Mouse (Mus musculus): Measurements from ENCODE around the gene Rragd. TPM values are rescaled to one million over a fixed set of nuclear protein-coding genes. Genes with fewer than 3 reads are reported as not detected.

Gene Rragd
- 6.8 and 9.7 TPM in 2 replicates for polyA plus RNA-seq (2012; rRNA removed)

GRCm38 (mm10) chr4:32982716-32983175 lies at the start of gene Rragd:
Gene Rragd, plus strand, starts transcription at chr4:32983037.
- H3K36me3 ChIP-seq (ENCODE audit: control insufficient read depth, insufficient read depth, low read length): no peaks in the 10 kb centered on the region
- peaks cover 21% of the 10 kb centered on the region for H3K4me1 ChIP-seq (replicated peaks; ENCODE audit: control insufficient read depth, insufficient read depth, low read length)
- peak; percentile 55 for DNase-seq
- H3K27ac ChIP-seq (ENCODE audit: control insufficient read depth, insufficient read depth, low read length): peak within 1 kb of the TSS; percentile 70
- WGBS: 1% methylated on average over 18 of the region's 18 CpGs
- no peak for TF ChIP-seq POLR2A (IDR thresholded peaks at IDR 0.05; ENCODE audit: control insufficient read depth, extremely low read depth, insufficient read depth, low read length, poor library complexity)
- TF ChIP-seq CTCF (IDR thresholded peaks at IDR 0.05; ENCODE audit: borderline replicate concordance, control insufficient read depth, extremely low read depth, insufficient read depth, low read length, poor library complexity): no peak
- H3K4me3 ChIP-seq (ENCODE audit: control insufficient read depth, insufficient read depth, low read length): peak within 1 kb of the TSS; percentile 86
- no peaks in the 10 kb centered on the region for H3K27me3 ChIP-seq (ENCODE audit: control insufficient read depth, insufficient read depth, low read length)

GRCm38 (mm10) chr4:32936762-32937341 lies 46.0 kb upstream of the Rragd start:
- TF ChIP-seq CTCF (IDR thresholded peaks at IDR 0.05; ENCODE audit: borderline replicate concordance, control insufficient read depth, extremely low read depth, insufficient read depth, low read length, poor library complexity): no peak
- TF ChIP-seq POLR2A (IDR thresholded peaks at IDR 0.05; ENCODE audit: control insufficient read depth, extremely low read depth, insufficient read depth, low read length, poor library complexity): no peak
- 61% methylated on average over 9 of the region's 9 CpGs for WGBS
- Histone ChIP-seq H3K4me3 (ENCODE audit: control insufficient read depth, insufficient read depth, low read length) (no peak overlapping the region), H3K27ac (ENCODE audit: control insufficient read depth, insufficient read depth, low read length) (no peak overlapping the region), H3K36me3 (ENCODE audit: control insufficient read depth, insufficient read depth, low read length) (no peaks in the 10 kb centered on the region), H3K27me3 (ENCODE audit: control insufficient read depth, insufficient read depth, low read length) (no peaks in the 10 kb centered on the region), H3K4me1 (replicated peaks; ENCODE audit: control insufficient read depth, insufficient read depth, low read length) (no peaks in the 10 kb centered on the region; the same call in 1 of the 2 replicates)
- DNase-seq: no peak

DNA sequence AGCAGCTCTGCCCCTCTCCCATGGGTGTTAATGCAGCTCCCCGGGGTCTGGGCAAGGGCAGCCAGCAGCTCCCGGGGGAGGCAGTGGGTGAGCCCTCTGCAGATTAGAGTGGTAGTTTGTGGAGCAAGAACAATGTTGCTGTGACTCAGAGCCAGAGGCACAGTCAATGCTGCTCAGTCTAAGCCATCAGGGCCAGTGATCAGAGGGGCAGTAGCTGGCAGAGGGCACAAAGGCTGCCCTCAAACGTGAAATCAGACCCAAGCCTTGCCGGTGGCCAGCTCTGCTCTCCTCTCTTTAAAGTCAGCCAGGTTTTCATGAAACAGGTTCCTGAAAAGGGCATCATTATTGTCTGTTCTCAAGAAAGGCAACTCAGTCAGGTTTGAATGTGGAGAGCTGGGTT lies 43.3 kb upstream of the Rragd start:
- DNase-seq: no peak

GRCm38 (mm10) chr4:32939964-32940363 lies 42.9 kb upstream of the Rragd start:
- Histone ChIP-seq H3K27me3 (ENCODE audit: control insufficient read depth, insufficient read depth, low read length) (no peaks in the 10 kb centered on the region), H3K4me3 (ENCODE audit: control insufficient read depth, insufficient read depth, low read length) (no peak overlapping the region), H3K36me3 (ENCODE audit: control insufficient read depth, insufficient read depth, low read length) (no peaks in the 10 kb centered on the region), H3K4me1 (replicated peaks; ENCODE audit: control insufficient read depth, insufficient read depth, low read length) (no peaks in the 10 kb centered on the region; the same call in 1 of the 2 replicates), H3K27ac (ENCODE audit: control insufficient read depth, insufficient read depth, low read length) (no peak overlapping the region)
- TF ChIP-seq CTCF (IDR thresholded peaks at IDR 0.05; ENCODE audit: borderline replicate concordance, control insufficient read depth, extremely low read depth, insufficient read depth, low read length, poor library complexity) (no peak), POLR2A (IDR thresholded peaks at IDR 0.05; ENCODE audit: control insufficient read depth, extremely low read depth, insufficient read depth, low read length, poor library complexity) (no peak)
- no peak for DNase-seq
- WGBS: 95% methylated on average over 5 of the region's 5 CpGs

More for the DNA sequence above, 43.3 kb upstream of the Rragd start:
- H3K4me3 ChIP-seq (ENCODE audit: control insufficient read depth, insufficient read depth, low read length): no peak overlapping the region
- no peaks in the 10 kb centered on the region; the same call in 1 of the 2 replicates for H3K4me1 ChIP-seq (replicated peaks; ENCODE audit: control insufficient read depth, insufficient read depth, low read length)
- TF ChIP-seq CTCF (IDR thresholded peaks at IDR 0.05; ENCODE audit: borderline replicate concordance, control insufficient read depth, extremely low read depth, insufficient read depth, low read length, poor library complexity): no peak
- TF ChIP-seq POLR2A (IDR thresholded peaks at IDR 0.05; ENCODE audit: control insufficient read depth, extremely low read depth, insufficient read depth, low read length, poor library complexity): no peak
- H3K36me3 ChIP-seq (ENCODE audit: control insufficient read depth, insufficient read depth, low read length): no peaks in the 10 kb centered on the region
- no peaks in the 10 kb centered on the region for H3K27me3 ChIP-seq (ENCODE audit: control insufficient read depth, insufficient read depth, low read length)
- H3K27ac ChIP-seq (ENCODE audit: control insufficient read depth, insufficient read depth, low read length): no peak overlapping the region
- 85% methylated on average over 4 of the region's 4 CpGs for WGBS

DNA sequence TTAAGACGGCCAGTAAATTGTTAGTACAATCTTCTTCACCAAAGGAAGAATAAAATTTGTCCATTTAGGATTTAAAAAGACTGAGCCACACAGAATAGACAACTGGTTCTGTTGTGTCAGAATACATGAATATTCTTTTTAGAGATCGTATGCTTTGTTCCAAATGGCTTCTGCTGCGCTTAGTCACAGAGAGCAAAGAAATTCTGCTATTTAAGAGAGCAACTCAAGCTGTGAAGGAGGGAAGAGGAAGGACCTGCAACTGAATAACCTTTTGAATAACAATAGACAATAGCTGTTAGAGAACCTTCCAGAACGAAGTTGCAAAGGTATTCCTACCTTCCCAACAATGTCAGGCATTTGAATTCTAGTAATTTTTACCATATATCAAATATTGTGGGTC lies 41.9 kb upstream of the Rragd start:
- no peak for TF ChIP-seq POLR2A (IDR thresholded peaks at IDR 0.05; ENCODE audit: control insufficient read depth, extremely low read depth, insufficient read depth, low read length, poor library complexity)
- TF ChIP-seq CTCF (IDR thresholded peaks at IDR 0.05; ENCODE audit: borderline replicate concordance, control insufficient read depth, extremely low read depth, insufficient read depth, low read length, poor library complexity): no peak
- Histone ChIP-seq H3K4me1 (replicated peaks; ENCODE audit: control insufficient read depth, insufficient read depth, low read length) (no peaks in the 10 kb centered on the region; the same call in 1 of the 2 replicates), H3K36me3 (ENCODE audit: control insufficient read depth, insufficient read depth, low read length) (no peaks in the 10 kb centered on the region), H3K27ac (ENCODE audit: control insufficient read depth, insufficient read depth, low read length) (no peak overlapping the region), H3K4me3 (ENCODE audit: control insufficient read depth, insufficient read depth, low read length) (no peak overlapping the region), H3K27me3 (ENCODE audit: control insufficient read depth, insufficient read depth, low read length) (no peaks in the 10 kb centered on the region)
- no peak for DNase-seq
- WGBS: 90% methylated on average over 4 of the region's 4 CpGs

DNA sequence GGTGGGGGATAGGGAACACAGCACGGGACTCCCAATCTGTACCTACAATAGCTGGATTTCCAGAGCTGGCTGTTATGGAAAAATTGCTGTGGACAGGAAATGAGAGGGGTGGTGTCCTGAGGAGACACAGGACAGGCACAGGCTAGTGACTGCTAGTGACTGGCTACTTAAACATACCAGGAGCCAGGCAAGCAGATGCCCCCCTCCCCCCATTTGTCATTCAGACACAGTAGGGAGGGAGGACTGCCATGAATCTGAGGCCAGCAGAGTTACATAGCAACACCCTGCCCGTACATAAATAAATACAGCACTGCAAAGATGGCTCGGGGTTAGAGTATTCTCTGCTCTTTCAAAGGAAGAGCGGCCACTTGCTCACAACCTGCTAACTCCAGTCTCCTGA lies 35.2 kb upstream of the Rragd start:
- 86% methylated on average over 4 of the region's 4 CpGs for WGBS
- no peak overlapping the region for H3K4me3 ChIP-seq (ENCODE audit: control insufficient read depth, insufficient read depth, low read length)
- H3K36me3 ChIP-seq (ENCODE audit: control insufficient read depth, insufficient read depth, low read length): no peaks in the 10 kb centered on the region
- peaks cover 9% of the 10 kb centered on the region for H3K4me1 ChIP-seq (replicated peaks; ENCODE audit: control insufficient read depth, insufficient read depth, low read length)
- no peak for DNase-seq
- no peak for TF ChIP-seq CTCF (IDR thresholded peaks at IDR 0.05; ENCODE audit: borderline replicate concordance, control insufficient read depth, extremely low read depth, insufficient read depth, low read length, poor library complexity)
- TF ChIP-seq POLR2A (IDR thresholded peaks at IDR 0.05; ENCODE audit: control insufficient read depth, extremely low read depth, insufficient read depth, low read length, poor library complexity): no peak
- no peak overlapping the region for H3K27ac ChIP-seq (ENCODE audit: control insufficient read depth, insufficient read depth, low read length)
- H3K27me3 ChIP-seq (ENCODE audit: control insufficient read depth, insufficient read depth, low read length): no peaks in the 10 kb centered on the region; the same call in 1 of the 2 replicates

Data from thymus, adult 2 months (tissue).